Mouse (Mus musculus) hindbrain, embryonic 13.5 days (tissue): ENCODE data around the gene Ache. TPM values are rescaled to one million over a fixed set of nuclear protein-coding genes. Genes with fewer than 3 reads are reported as not detected.
"Not testable (repeated sequence)": the region's sequence is repeated elsewhere in the genome, so short reads cannot be mapped to it uniquely, and the experiment has no call there.

Experiments used
- ATAC-seq: fragments of 200-750 bp; cut with Nextera tagmentation; 2 replicates; pipeline ENCODE4 v1.8.0; 2017; ENCODE audit warnings: moderate TSS enrichment; ENCODE audit not compliant: low FRiP score
- H3K27ac ChIP-seq: fragments of 300-500 bp; sonication (generic); 2 replicates; pipeline ENCODE4 v1.5.1; 2015; ENCODE audit warnings: inconsistent platforms, mild to moderate bottlenecking, moderate library complexity
- H3K27me3 ChIP-seq: fragments of 300-500 bp; sonication (generic); 2 replicates; pipeline ENCODE4 v1.6.1; 2015; ENCODE audit warnings: mild to moderate bottlenecking, inconsistent platforms
- H3K36me3 ChIP-seq: fragments of 300-500 bp; sonication (generic); 2 replicates; pipeline ENCODE4 v1.6.1; 2015; ENCODE audit warnings: mild to moderate bottlenecking, inconsistent platforms
- H3K4me1 ChIP-seq: fragments of 300-500 bp; sonication (generic); replicated peaks from 2 replicates; pipeline ENCODE4 v1.6.1; 2015; ENCODE audit warnings: inconsistent platforms
- H3K4me2 ChIP-seq: fragments of 300-500 bp; sonication (generic); 2 replicates; pipeline ENCODE4 v1.6.1; 2015; ENCODE audit warnings: inconsistent platforms, mild to moderate bottlenecking, moderate library complexity
- H3K4me3 ChIP-seq: fragments of 300-500 bp; sonication (generic); 2 replicates; pipeline ENCODE4 v1.5.1; 2015; ENCODE audit warnings: mild to moderate bottlenecking, inconsistent platforms
- H3K9ac ChIP-seq: fragments of 300-500 bp; sonication (generic); 2 replicates; pipeline ENCODE4 v1.6.1; 2015; ENCODE audit warnings: mild to moderate bottlenecking, inconsistent platforms
- H3K9me3 ChIP-seq: fragments of 300-500 bp; sonication (generic); 2 replicates; pipeline ENCODE4 v1.6.1; 2016; ENCODE audit warnings: inconsistent platforms
- WGBS: fragments of 180-500 bp; shearing (Covaris S2); methylation state at CpG from one replicate; pipeline ENCODE4 v1.1.7; 2015; 5-methylcytosine and 5-hydroxymethylcytosine counted together
- polyA plus RNA-seq: library from polyadenylated mRNA; unstranded; fragments of >200 nt; fragmentation: Nextera tagmentation; extraction: Ambion mirVana; gene quantifications from 2 replicates; pipeline ENCODE4 v1.2.1, GENCODE M21; 2015

Ache gene
- polyA plus RNA-seq = 22.2 and 23.8 TPM in 2 replicates

- peak; percentile 78 for ATAC-seq
- under 1% methylated on average over 40 of the region's 40 CpGs for WGBS
- Histone ChIP-seq H3K36me3 (no peaks in the 10 kb centered on the region), H3K4me3 (peak within 1 kb of the TSS; percentile 49), H3K27me3 (peaks cover 48% of the 10 kb centered on the region), H3K4me1 (peaks cover 42% of the 10 kb centered on the region), H3K9ac (peak within 1 kb of the TSS; percentile 81), H3K27ac (peak within 1 kb of the TSS; percentile 78), H3K9me3 (no peaks in the 10 kb centered on the region), H3K4me2 (peak within 1 kb of the TSS; percentile 89)
Observed at GRCm38 (mm10) chr5:137287032-137287952, at the start of gene Ache. Gene Ache (plus strand): TSS chr5:137287519.

DNA sequence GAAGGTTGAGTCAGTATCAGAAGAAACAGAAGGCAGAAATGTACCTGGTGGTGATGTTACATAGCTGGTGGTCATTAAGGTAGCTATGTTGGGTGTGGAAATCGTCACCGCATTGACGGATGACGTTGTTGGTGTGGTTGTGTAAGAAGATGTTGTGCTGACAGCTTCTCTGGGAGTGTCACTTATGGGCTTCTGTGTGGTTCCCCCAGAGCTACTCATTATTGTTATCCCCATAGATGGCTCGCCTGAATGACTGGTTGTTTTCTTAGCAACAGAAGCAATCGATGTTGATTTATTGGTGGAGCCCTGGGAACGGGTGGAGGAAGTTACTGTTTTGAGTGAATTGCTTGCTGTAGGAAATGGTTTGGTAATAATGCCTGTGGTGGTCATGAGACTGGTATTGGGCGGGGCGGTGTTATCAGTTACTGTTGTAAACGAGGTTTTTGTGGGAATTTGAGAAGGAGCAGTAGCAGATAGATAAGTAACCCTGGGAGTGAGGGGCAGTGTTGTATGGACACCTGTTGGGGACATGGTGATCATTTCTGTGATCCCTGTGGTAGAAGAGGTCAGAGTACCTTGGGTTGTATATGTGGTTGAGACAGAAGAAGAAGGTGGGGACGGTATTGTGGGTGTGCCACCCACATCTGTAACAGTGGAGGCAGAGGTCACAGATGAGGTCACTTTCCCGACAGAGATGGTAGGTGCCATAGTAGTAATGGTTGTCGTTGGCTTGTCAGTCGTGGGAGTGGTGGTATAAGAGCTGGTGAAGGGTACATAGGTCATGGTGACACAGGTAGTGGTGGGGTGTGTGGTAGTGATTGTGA lies 23.2 kb upstream of the Ache start:
- Histone ChIP-seq H3K4me2 (no peak overlapping the region), H3K27me3 (0 out of 2 replicates have a peak, but pooled peaks cover 5% of the 10 kb centered on the region), H3K9ac (no peak overlapping the region), H3K4me1 (peaks cover 5% of the 10 kb centered on the region; the same call in 1 of the 2 replicates), H3K27ac (no peak overlapping the region), H3K36me3 (no peaks in the 10 kb centered on the region), H3K9me3 (no peaks in the 10 kb centered on the region), H3K4me3 (no peak overlapping the region)
- WGBS = 91% methylated on average over 14 of the region's 14 CpGs
- no peak for ATAC-seq

DNA sequence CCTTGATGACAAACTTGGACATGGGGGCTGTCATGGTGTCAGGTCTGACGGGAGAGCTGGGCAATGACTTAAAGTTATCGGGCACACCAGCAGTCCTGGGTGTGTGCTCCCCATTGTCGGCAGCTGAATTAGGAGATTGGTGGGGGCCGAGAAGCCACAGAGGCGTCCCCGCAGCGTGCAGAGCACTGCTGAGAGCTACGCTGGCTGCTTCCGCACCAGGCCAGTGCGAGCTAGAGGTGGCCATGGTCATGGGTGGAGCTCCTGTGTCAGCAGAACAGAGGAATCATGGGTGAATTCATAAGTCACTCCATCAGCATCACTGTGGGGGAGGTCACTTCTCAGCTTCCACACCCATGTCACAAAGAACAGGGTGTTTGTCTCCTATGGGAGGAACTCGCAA lies 22.5 kb upstream of the Ache start:
- 92% methylated on average over 11 of the region's 11 CpGs for WGBS

DNA sequence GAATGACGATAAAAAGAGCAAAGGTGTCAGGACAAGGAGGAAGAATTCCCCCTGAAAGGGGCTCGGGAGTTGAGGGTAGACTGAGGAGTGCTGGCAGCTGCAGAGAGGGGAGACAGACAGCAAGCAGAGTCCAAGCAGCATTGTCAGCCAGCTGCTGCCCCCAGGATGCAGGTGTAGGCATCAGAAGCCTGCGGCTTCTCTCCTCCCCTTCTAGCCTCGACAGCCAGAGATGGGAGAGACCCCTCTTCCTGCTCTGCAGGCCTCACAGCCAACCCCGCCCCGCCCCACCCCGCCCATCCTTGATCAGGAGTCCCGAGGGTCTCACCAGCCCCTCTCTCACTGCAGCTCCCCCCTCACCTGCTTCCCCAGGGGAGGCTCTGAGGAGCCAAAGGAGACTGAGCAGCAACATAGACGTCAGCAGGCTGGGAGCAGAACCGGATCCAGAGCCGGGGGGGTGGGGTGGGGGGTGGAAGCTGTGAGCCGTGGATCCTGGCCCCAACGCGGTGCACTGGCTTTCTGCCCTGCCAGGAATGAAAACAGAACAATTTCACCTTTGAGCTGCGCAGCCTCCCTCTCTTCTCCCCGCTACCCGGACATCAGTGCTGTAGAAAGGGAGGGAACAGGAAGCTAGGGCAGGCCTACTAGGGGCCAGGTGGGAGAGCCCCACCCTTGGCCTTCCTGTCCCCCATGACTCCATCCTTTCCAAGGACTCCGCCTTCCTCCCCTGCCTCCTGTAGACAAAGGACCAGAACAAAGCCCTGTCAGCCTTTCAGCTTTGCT lies 19.0 kb upstream of the Ache start:
- peaks cover 3% of the 10 kb centered on the region; the same call in 1 of the 2 replicates for H3K9me3 ChIP-seq
- no peak overlapping the region for H3K27ac ChIP-seq
- H3K27me3 ChIP-seq = 0 out of 2 replicates have a peak, but pooled peaks cover 5% of the 10 kb centered on the region
- H3K4me3 ChIP-seq = no peak overlapping the region
- ATAC-seq = no peak
- H3K4me2 ChIP-seq = 0 out of 2 replicates have a peak overlapping the region, but pooled peaks have one; percentile 19
- peaks cover 5% of the 10 kb centered on the region; the same call in 1 of the 2 replicates for H3K4me1 ChIP-seq
- H3K36me3 ChIP-seq = no peaks in the 10 kb centered on the region
- 28% methylated on average over 17 of the region's 18 CpGs for WGBS
- H3K9ac ChIP-seq = no peak overlapping the region

More for the DNA sequence above, 22.5 kb upstream of the Ache start:
- Histone ChIP-seq H3K9me3 (no peaks in the 10 kb centered on the region), H3K36me3 (no peaks in the 10 kb centered on the region), H3K4me3 (no peak overlapping the region), H3K4me2 (no peak overlapping the region), H3K27ac (no peak overlapping the region), H3K9ac (no peak overlapping the region), H3K27me3 (0 out of 2 replicates have a peak, but pooled peaks cover 5% of the 10 kb centered on the region), H3K4me1 (peaks cover 5% of the 10 kb centered on the region; the same call in 1 of the 2 replicates)
- no peak for ATAC-seq

DNA sequence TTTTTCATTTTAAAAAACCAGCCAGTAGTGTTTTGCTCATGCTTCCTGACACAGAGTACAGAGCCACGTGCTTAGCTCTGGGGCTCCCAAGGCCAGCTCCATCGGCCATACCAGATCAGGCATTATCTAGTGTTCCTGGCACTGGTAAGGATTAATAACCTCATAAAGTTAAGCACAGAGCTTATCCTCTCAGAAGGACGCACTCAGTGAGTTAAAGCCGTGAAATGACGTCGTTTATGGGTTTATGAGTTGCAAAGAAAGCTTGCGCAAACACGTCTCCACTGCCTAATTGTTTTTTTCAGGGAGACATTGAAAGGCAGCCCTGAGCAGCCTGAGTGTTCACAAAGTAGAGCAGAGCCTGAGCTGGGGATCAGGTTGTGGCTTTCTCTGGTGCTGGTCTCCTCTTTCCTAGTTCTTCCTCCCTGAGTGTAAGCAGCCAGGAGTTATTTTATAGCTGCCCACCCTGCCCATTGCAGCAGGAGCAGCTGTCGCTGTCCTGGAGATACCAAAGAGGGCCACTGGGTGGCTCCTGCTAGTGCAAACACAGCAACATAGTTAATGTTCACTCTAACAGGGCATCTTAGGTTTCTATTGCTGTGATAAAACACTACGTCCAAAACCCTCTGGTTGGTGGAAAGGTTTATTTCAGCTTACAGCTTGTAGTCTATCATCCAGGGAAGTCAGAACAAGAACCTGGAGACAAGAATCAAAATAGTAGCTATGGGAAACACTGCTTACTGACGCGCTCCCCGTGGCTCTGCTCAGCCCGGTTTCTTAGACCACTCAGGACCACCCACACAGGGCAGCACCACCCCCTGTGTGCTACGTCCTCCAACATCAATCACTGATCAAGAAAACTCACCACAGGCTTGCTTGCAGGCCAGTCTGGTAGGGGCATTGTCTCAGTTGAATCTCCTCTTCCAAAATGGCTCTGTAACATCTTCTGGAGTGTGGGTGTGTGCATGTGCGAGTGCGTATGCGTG lies 9.7 kb upstream of the Ache start:
- no peaks in the 10 kb centered on the region for H3K36me3 ChIP-seq
- no peak overlapping the region for H3K27ac ChIP-seq
- 51% methylated on average over 18 of the region's 18 CpGs for WGBS
- H3K4me2 ChIP-seq = peak overlapping the region; percentile 23
- 0 out of 2 replicates have a peak overlapping the region, but pooled peaks have one; percentile 24 for H3K9ac ChIP-seq
- H3K27me3 ChIP-seq = 0 out of 2 replicates have a peak, but pooled peaks cover under 1% of the 10 kb centered on the region
- H3K9me3 ChIP-seq = peaks cover 4% of the 10 kb centered on the region; the same call in 1 of the 2 replicates
- H3K4me3 ChIP-seq = no peak overlapping the region
- no peak; the same call in 1 of the 2 replicates for ATAC-seq
- H3K4me1 ChIP-seq = peaks cover 4% of the 10 kb centered on the region

DNA sequence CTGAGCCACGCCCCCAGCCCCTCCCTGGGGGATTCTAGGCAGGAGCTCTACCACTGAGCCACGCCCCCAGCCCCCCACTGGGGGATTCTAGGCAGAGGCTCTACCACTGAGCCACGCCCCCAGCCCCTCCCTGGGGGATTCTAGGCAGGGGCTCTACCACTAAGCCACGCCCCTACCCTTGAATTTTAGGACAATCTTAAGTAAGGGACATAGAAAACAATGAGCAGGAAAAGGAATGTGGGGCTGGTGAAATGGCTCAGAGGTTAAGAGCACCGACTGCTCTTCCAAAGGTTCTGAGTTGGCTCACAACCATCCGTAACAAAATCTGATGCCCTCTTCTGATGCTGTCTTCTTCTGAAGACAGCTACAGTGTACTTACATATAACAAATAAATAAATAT lies 2.9 kb upstream of the Ache start:
- not testable (repeated sequence) for H3K9me3 ChIP-seq, H3K4me3 ChIP-seq, H3K9ac ChIP-seq, ATAC-seq, H3K4me2 ChIP-seq, H3K27ac ChIP-seq, H3K36me3 ChIP-seq
- Histone ChIP-seq H3K27me3 (peaks cover 20% of the 10 kb centered on the region), H3K4me1 (peaks cover 29% of the 10 kb centered on the region)
- 88% methylated on average over 6 of the region's 6 CpGs for WGBS

GRCm38 (mm10) chr5:137285045-137285444 lies 2.3 kb upstream of the Ache start:
- Histone ChIP-seq H3K4me1 (peaks cover 35% of the 10 kb centered on the region), H3K4me3 (no peak overlapping the region), H3K27me3 (peaks cover 26% of the 10 kb centered on the region), H3K27ac (no peak overlapping the region), H3K36me3 (no peaks in the 10 kb centered on the region), H3K9ac (no peak overlapping the region), H3K4me2 (no peak overlapping the region), H3K9me3 (no peaks in the 10 kb centered on the region)
- no peak for ATAC-seq
- 61% methylated on average over 5 of the region's 5 CpGs for WGBS

- H3K36me3 ChIP-seq = no peaks in the 10 kb centered on the region
- peaks cover 35% of the 10 kb centered on the region for H3K27me3 ChIP-seq
- peak overlapping the region; percentile 81 for H3K9ac ChIP-seq
- H3K27ac ChIP-seq = no peak overlapping the region; the same call in 1 of the 2 replicates
- peak overlapping the region; percentile 89 for H3K4me2 ChIP-seq
- no peak overlapping the region for H3K4me3 ChIP-seq
- peaks cover 42% of the 10 kb centered on the region for H3K4me1 ChIP-seq
- H3K9me3 ChIP-seq = no peaks in the 10 kb centered on the region
- 57% methylated on average over 7 of the region's 7 CpGs for WGBS
- ATAC-seq = no peak
Observed at GRCm38 (mm10) chr5:137285986-137286385, 1.3 kb upstream of the Ache start.

DNA sequence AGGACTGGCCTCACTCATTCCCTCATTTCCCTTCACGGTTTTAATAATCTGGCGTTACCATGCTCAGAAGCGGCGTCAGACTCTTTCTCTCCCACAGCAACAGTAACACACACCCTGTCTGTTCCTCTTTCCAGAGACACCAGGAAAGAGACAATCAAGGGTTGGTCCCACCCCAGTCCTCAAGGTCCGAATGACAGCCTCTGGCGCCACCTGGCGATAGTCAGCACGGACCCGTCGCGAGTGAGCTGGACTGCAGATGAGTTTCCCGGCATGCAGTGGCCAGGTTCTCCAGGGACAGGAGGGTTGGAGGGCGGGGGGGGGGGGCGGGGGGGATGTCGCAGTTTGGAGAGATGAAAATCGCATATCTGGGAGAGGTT lies 676 bp upstream of the Ache start:
- Histone ChIP-seq H3K9ac (peak overlapping the region; percentile 81), H3K27me3 (peaks cover 41% of the 10 kb centered on the region), H3K4me2 (peak overlapping the region; percentile 89), H3K36me3 (no peaks in the 10 kb centered on the region), H3K4me3 (peak overlapping the region; percentile 49), H3K9me3 (no peaks in the 10 kb centered on the region), H3K27ac (peak overlapping the region; percentile 78; the same call in 1 of the 2 replicates), H3K4me1 (peaks cover 42% of the 10 kb centered on the region)
- under 1% methylated on average over 14 of the region's 16 CpGs for WGBS
- ATAC-seq = peak; percentile 83

GRCm38 (mm10) chr5:137287953-137288743 lies 829 bp downstream of the Ache start:
- Histone ChIP-seq H3K4me2 (peak overlapping the region; percentile 89), H3K4me3 (peak overlapping the region; percentile 49), H3K27me3 (peaks cover 47% of the 10 kb centered on the region), H3K9me3 (no peaks in the 10 kb centered on the region), H3K4me1 (peaks cover 49% of the 10 kb centered on the region), H3K27ac (peak overlapping the region; percentile 78), H3K36me3 (no peaks in the 10 kb centered on the region), H3K9ac (peak overlapping the region; percentile 81)
- 0% methylated on average over 44 of the region's 65 CpGs for WGBS
- 0 out of 2 replicates have a peak, but pooled peaks have one; percentile 31 for ATAC-seq
